ENCODE assay signal across 7 mouse cellular contexts in the genomic region with DNA sequence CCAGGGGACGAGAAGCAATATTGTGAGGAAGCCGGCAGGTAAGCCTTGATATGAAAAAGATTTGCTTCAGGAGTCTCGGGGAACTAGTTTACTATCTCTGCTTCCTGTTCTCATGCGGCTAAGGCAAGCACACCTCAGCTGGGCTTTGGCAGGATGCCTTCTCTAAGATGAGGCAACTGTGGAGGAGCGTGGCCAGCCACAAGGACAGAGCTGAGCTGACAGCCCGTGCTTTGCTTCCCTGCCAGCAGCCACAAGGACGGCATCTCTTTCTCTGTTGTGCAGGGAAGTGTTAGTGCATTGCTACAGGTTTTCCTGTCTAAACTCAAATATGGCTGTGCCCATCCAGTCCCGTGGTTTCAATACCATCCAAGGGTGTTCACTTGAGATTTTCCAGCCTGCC. TPM values are rescaled to one million over a fixed set of nuclear protein-coding genes. Genes with fewer than 3 reads are reported as not detected.
DNase-seq lines count a peak whose midpoint lies in the region; ATAC-seq and TF ChIP-seq lines count a peak whose summit lies in the region.

No protein-coding gene starts in this region.

- no peaks in the 10 kb centered on the region for H3K36me3 ChIP-seq in forebrain, postnatal 0 days (ENCODE audit: insufficient read depth)
- no peaks in the 10 kb centered on the region for H3K36me3 ChIP-seq in hindbrain, embryonic 12.5 days

- peak; percentile 50 for DNase-seq in urinary bladder, postnatal 14 days (ENCODE audit: low spot score)
- no peak for DNase-seq in urinary bladder, postnatal 4 days (ENCODE audit: low spot score in 2 of 2)
- DNase-seq in fat pad, adult 2 months (ENCODE audit: extremely low read depth, low read depth, low spot score): peak; percentile 31
- peak; percentile 65 for DNase-seq in heart, postnatal 4 days
- no peak for DNase-seq in forebrain, postnatal 0 days

- TF ChIP-seq CTCF in forebrain, postnatal 0 days (IDR thresholded peaks at IDR 0.05; ENCODE audit: low read depth): no peak

- H3K9ac ChIP-seq in forebrain, postnatal 0 days: no peak overlapping the region
- H3K9ac ChIP-seq in hindbrain, embryonic 12.5 days: no peak overlapping the region

- no peaks in the 10 kb centered on the region for H3K27me3 ChIP-seq in forebrain, postnatal 0 days (ENCODE audit: insufficient read depth, low read length)
- no peaks in the 10 kb centered on the region for H3K27me3 ChIP-seq in hindbrain, embryonic 12.5 days

- H3K4me1 ChIP-seq in forebrain, postnatal 0 days (ENCODE audit: insufficient read depth): peaks cover 2% of the 10 kb centered on the region; the same call in 1 of the 2 replicates
- H3K4me1 ChIP-seq in hindbrain, embryonic 12.5 days: peaks cover 6% of the 10 kb centered on the region

- no peak for ATAC-seq in erythroid progenitor cell, adult 5-6 weeks (replicated peaks; ENCODE audit: low FRiP score, poor library complexity, severe bottlenecking)
- ATAC-seq in forebrain, postnatal 0 days: no peak
- ATAC-seq in hindbrain, embryonic 12.5 days (ENCODE audit: low FRiP score): no peak

- 43% methylated on average over 8 of the region's 8 CpGs for WGBS in forebrain, postnatal 0 days
- WGBS in hindbrain, embryonic 12.5 days: 57% methylated on average over 8 of the region's 8 CpGs

- H3K9me3 ChIP-seq in forebrain, postnatal 0 days (ENCODE audit: low read length): no peaks in the 10 kb centered on the region
- no peaks in the 10 kb centered on the region for H3K9me3 ChIP-seq in hindbrain, embryonic 12.5 days (replicated peaks)

- no peak overlapping the region for H3K27ac ChIP-seq in forebrain, postnatal 0 days (ENCODE audit: low read depth, low read length)
- no peak overlapping the region for H3K27ac ChIP-seq in hindbrain, embryonic 12.5 days

- no peak overlapping the region for H3K4me3 ChIP-seq in forebrain, postnatal 0 days (ENCODE audit: low read depth, low read length)
- H3K4me3 ChIP-seq in hindbrain, embryonic 12.5 days: no peak overlapping the region

- no peak overlapping the region for H3K4me2 ChIP-seq in forebrain, postnatal 0 days (ENCODE audit: low read depth)
- H3K4me2 ChIP-seq in hindbrain, embryonic 12.5 days (replicated peaks): no peak overlapping the region

RNA-seq across cellular contexts. Expression of a gene that starts 30.1 kb away (rescaled TPM):
- total RNA-seq in heart, postnatal 4 days (2021): 10 to 100 TPM; 10.6 to 15.5 TPM
- total RNA-seq in erythroid progenitor cell, adult 5-6 weeks (2015; ENCODE audit: low replicate concordance): not detected in 2 replicates
- not detected in 2 replicates for total RNA-seq in erythroid progenitor cell, adult 5-6 weeks (2017; ENCODE audit: low replicate concordance)
- 7.5 and 16.3 TPM in 2 replicates for total RNA-seq in forebrain, postnatal 0 days (2014; rRNA removed)
- polyA plus RNA-seq in forebrain, postnatal 0 days (2015; fragmentation: Nextera tagmentation; extraction: Ambion mirVana): 5.9 and 10.5 TPM in 2 replicates
- 18.7 and 28.8 TPM in 2 replicates for polyA plus RNA-seq in hindbrain, embryonic 12.5 days (2016; fragmentation: Nextera tagmentation; extraction: Ambion mirVana)

Comparison
In these comparisons a context has a peak if more than half of its experiments do, and no peak if none do; other contexts are left out.
1. DNase-seq: peak in urinary bladder, postnatal 14 days (single experiment), fat pad, adult 2 months (single experiment) and heart, postnatal 4 days (single experiment); none in urinary bladder, postnatal 4 days (0 of 2) and forebrain, postnatal 0 days (single experiment).